Mouse (Mus musculus): Measurements from ENCODE around the gene Cyp1a2. TPM values are rescaled to one million over a fixed set of nuclear protein-coding genes. Genes with fewer than 3 reads are reported as not detected.
A peak's percentile ranks its signal among the peaks of the same experiment; 100 is the strongest.
"Not testable (repeated sequence)": the region's sequence is repeated elsewhere in the genome, so short reads cannot be mapped to it uniquely, and the experiment has no call there.

Cyp1a2 gene
- polyA plus RNA-seq, 1 experiment from 2014 or later = not detected

GRCm38 (mm10) chr9:57712194-57712593, 28.7 kb upstream of the Cyp1a2 start:
- Histone ChIP-seq H3K4me2 (ENCODE audit: low read depth, low read length) (no peak overlapping the region), H3K27me3 (ENCODE audit: control insufficient read depth, insufficient read depth, low read length) (no peaks in the 10 kb centered on the region), H3K4me1 (ENCODE audit: control insufficient read depth, insufficient read depth, low read length) (no peaks in the 10 kb centered on the region), H3K4me3 (ENCODE audit: low read depth, low read length) (no peak overlapping the region), H3K9me3 (replicated peaks; ENCODE audit: control insufficient read depth, low read length) (no peaks in the 10 kb centered on the region), H3K9ac (replicated peaks; ENCODE audit: low read length) (no peak overlapping the region), H3K36me3 (replicated peaks; ENCODE audit: control insufficient read depth, insufficient read depth, low read depth, low read length) (peaks cover 5% of the 10 kb centered on the region; the same call in 1 of the 2 replicates), H3K27ac (replicated peaks; ENCODE audit: low read depth, low read length) (no peak overlapping the region)
- ATAC-seq (replicated peaks; ENCODE audit: insufficient number of reproducible peaks, low FRiP score, low TSS enrichment, low read depth) (no peak), DNase-seq (ENCODE audit: low spot score) (no peak)
- WGBS = 79% methylated on average over 2 of the region's 2 CpGs

GRCm38 (mm10) chr9:57710214-57710613, 26.7 kb upstream of the Cyp1a2 start:
- H3K9me3 ChIP-seq (replicated peaks; ENCODE audit: control insufficient read depth, low read length); H3K36me3 ChIP-seq (replicated peaks; ENCODE audit: control insufficient read depth, insufficient read depth, low read depth, low read length); DNase-seq (ENCODE audit: low spot score); H3K4me1 ChIP-seq (ENCODE audit: control insufficient read depth, insufficient read depth, low read length); H3K27me3 ChIP-seq (ENCODE audit: control insufficient read depth, insufficient read depth, low read length); H3K4me3 ChIP-seq (ENCODE audit: low read depth, low read length); H3K4me2 ChIP-seq (ENCODE audit: low read depth, low read length); H3K27ac ChIP-seq (replicated peaks; ENCODE audit: low read depth, low read length); H3K9ac ChIP-seq (replicated peaks; ENCODE audit: low read length); ATAC-seq (replicated peaks; ENCODE audit: insufficient number of reproducible peaks, low FRiP score, low TSS enrichment, low read depth): not testable (repeated sequence)
- WGBS = 89% methylated on average over 5 of the region's 5 CpGs

GRCm38 (mm10) chr9:57708720-57709274, 25.3 kb upstream of the Cyp1a2 start:
- peak; percentile 68; the same call in 1 of the 2 replicates for ATAC-seq (replicated peaks; ENCODE audit: insufficient number of reproducible peaks, low FRiP score, low TSS enrichment, low read depth)
- H3K27me3 ChIP-seq (ENCODE audit: control insufficient read depth, insufficient read depth, low read length) = no peaks in the 10 kb centered on the region
- H3K36me3 ChIP-seq (replicated peaks; ENCODE audit: control insufficient read depth, insufficient read depth, low read depth, low read length) = no peaks in the 10 kb centered on the region
- peak overlapping the region; percentile 61 for H3K4me2 ChIP-seq (ENCODE audit: low read depth, low read length)
- H3K9me3 ChIP-seq (replicated peaks; ENCODE audit: control insufficient read depth, low read length) = no peaks in the 10 kb centered on the region
- peak overlapping the region; percentile 66 for H3K4me3 ChIP-seq (ENCODE audit: low read depth, low read length)
- WGBS = 3% methylated on average over 35 of the region's 39 CpGs
- H3K4me1 ChIP-seq (ENCODE audit: control insufficient read depth, insufficient read depth, low read length) = no peaks in the 10 kb centered on the region
- peak; percentile 52 for DNase-seq (ENCODE audit: low spot score)
- peak overlapping the region; percentile 79 for H3K9ac ChIP-seq (replicated peaks; ENCODE audit: low read length)
- no peak overlapping the region for H3K27ac ChIP-seq (replicated peaks; ENCODE audit: low read depth, low read length)

GRCm38 (mm10) chr9:57708068-57708719, 24.7 kb upstream of the Cyp1a2 start, which contains the start of gene Edc3:
Gene Edc3, plus strand, starts transcription at chr9:57708540.
- WGBS = under 1% methylated on average over 23 of the region's 23 CpGs
- H3K4me1 ChIP-seq (ENCODE audit: control insufficient read depth, insufficient read depth, low read length) = no peaks in the 10 kb centered on the region
- ATAC-seq (replicated peaks; ENCODE audit: insufficient number of reproducible peaks, low FRiP score, low TSS enrichment, low read depth) = peak; percentile 89
- H3K27me3 ChIP-seq (ENCODE audit: control insufficient read depth, insufficient read depth, low read length) = no peaks in the 10 kb centered on the region
- no peak within 1 kb of the TSS for H3K27ac ChIP-seq (replicated peaks; ENCODE audit: low read depth, low read length)
- H3K36me3 ChIP-seq (replicated peaks; ENCODE audit: control insufficient read depth, insufficient read depth, low read depth, low read length) = no peaks in the 10 kb centered on the region
- H3K4me3 ChIP-seq (ENCODE audit: low read depth, low read length) = peak within 1 kb of the TSS; percentile 66
- DNase-seq (ENCODE audit: low spot score) = peak; percentile 96
- H3K4me2 ChIP-seq (ENCODE audit: low read depth, low read length) = peak within 1 kb of the TSS; percentile 61
- H3K9ac ChIP-seq (replicated peaks; ENCODE audit: low read length) = peak within 1 kb of the TSS; percentile 79
- no peaks in the 10 kb centered on the region for H3K9me3 ChIP-seq (replicated peaks; ENCODE audit: control insufficient read depth, low read length)

GRCm38 (mm10) chr9:57706496-57706895, 23.0 kb upstream of the Cyp1a2 start:
- H3K9ac ChIP-seq (replicated peaks; ENCODE audit: low read length) = no peak overlapping the region
- WGBS = 94% methylated on average over 3 of the region's 3 CpGs
- H3K27ac ChIP-seq (replicated peaks; ENCODE audit: low read depth, low read length) = no peak overlapping the region
- no peak overlapping the region for H3K4me3 ChIP-seq (ENCODE audit: low read depth, low read length)
- H3K36me3 ChIP-seq (replicated peaks; ENCODE audit: control insufficient read depth, insufficient read depth, low read depth, low read length) = no peaks in the 10 kb centered on the region
- no peak overlapping the region for H3K4me2 ChIP-seq (ENCODE audit: low read depth, low read length)
- no peaks in the 10 kb centered on the region for H3K27me3 ChIP-seq (ENCODE audit: control insufficient read depth, insufficient read depth, low read length)
- no peak for ATAC-seq (replicated peaks; ENCODE audit: insufficient number of reproducible peaks, low FRiP score, low TSS enrichment, low read depth)
- no peaks in the 10 kb centered on the region for H3K9me3 ChIP-seq (replicated peaks; ENCODE audit: control insufficient read depth, low read length)
- H3K4me1 ChIP-seq (ENCODE audit: control insufficient read depth, insufficient read depth, low read length) = no peaks in the 10 kb centered on the region
- DNase-seq (ENCODE audit: low spot score) = no peak

GRCm38 (mm10) chr9:57698466-57699150, 15.1 kb upstream of the Cyp1a2 start:
- Histone ChIP-seq H3K27ac (replicated peaks; ENCODE audit: low read depth, low read length) (no peak overlapping the region), H3K4me3 (ENCODE audit: low read depth, low read length) (no peak overlapping the region), H3K27me3 (ENCODE audit: control insufficient read depth, insufficient read depth, low read length) (peaks cover 16% of the 10 kb centered on the region), H3K4me1 (ENCODE audit: control insufficient read depth, insufficient read depth, low read length) (peaks cover 5% of the 10 kb centered on the region; the same call in 1 of the 2 replicates), H3K4me2 (ENCODE audit: low read depth, low read length) (no peak overlapping the region), H3K9ac (replicated peaks; ENCODE audit: low read length) (no peak overlapping the region), H3K9me3 (replicated peaks; ENCODE audit: control insufficient read depth, low read length) (no peaks in the 10 kb centered on the region), H3K36me3 (replicated peaks; ENCODE audit: control insufficient read depth, insufficient read depth, low read depth, low read length) (no peaks in the 10 kb centered on the region)
- 83% methylated on average over 1 of the region's 1 CpGs for WGBS
- DNase-seq (ENCODE audit: low spot score) = peak; percentile 27
- ATAC-seq (replicated peaks; ENCODE audit: insufficient number of reproducible peaks, low FRiP score, low TSS enrichment, low read depth) = no peak

- 0 out of 2 replicates have a peak, but pooled peaks have one; percentile 60 for ATAC-seq (replicated peaks; ENCODE audit: insufficient number of reproducible peaks, low FRiP score, low TSS enrichment, low read depth)
- 24% methylated on average over 4 of the region's 4 CpGs for WGBS
- peaks cover 16% of the 10 kb centered on the region for H3K27me3 ChIP-seq (ENCODE audit: control insufficient read depth, insufficient read depth, low read length)
These were observed 13.9 kb upstream of the Cyp1a2 start for GRCm38 (mm10) chr9:57697380-57697779.

More at GRCm38 (mm10) chr9:57697380-57697779, 13.9 kb upstream of the Cyp1a2 start:
- no peak for DNase-seq (ENCODE audit: low spot score)
- no peaks in the 10 kb centered on the region for H3K9me3 ChIP-seq (replicated peaks; ENCODE audit: control insufficient read depth, low read length)
- H3K9ac ChIP-seq (replicated peaks; ENCODE audit: low read length) = no peak overlapping the region
- H3K27ac ChIP-seq (replicated peaks; ENCODE audit: low read depth, low read length) = no peak overlapping the region
- no peak overlapping the region for H3K4me2 ChIP-seq (ENCODE audit: low read depth, low read length)
- H3K4me3 ChIP-seq (ENCODE audit: low read depth, low read length) = no peak overlapping the region
- H3K4me1 ChIP-seq (ENCODE audit: control insufficient read depth, insufficient read depth, low read length) = peaks cover 5% of the 10 kb centered on the region; the same call in 1 of the 2 replicates
- no peaks in the 10 kb centered on the region for H3K36me3 ChIP-seq (replicated peaks; ENCODE audit: control insufficient read depth, insufficient read depth, low read depth, low read length)

Data from embryonic facial prominence, embryonic 11.5 days (tissue).